28 mouse cellular contexts compared by ENCODE assay signal in the genomic region with DNA sequence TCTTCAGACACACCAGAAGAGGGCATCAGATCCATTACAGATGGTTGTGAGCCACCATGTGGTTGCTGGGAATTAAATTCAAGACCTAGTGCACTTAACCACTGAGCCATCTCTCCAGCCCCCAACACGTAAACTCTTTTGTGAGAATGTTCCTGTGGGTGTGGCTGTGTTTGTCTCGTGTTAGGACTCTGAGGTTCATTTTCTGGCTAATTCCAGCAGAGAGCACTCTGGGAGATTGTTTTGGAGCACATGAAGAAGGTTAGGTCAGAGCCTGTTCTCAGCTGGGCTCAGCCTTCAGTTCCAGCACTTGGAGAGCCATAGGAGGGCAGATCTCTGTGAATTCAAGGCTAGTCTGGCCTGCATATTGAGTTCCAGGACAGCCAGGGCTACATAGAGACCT. TPM values are rescaled to one million over a fixed set of nuclear protein-coding genes. Genes with fewer than 3 reads are reported as not detected.
A peak's percentile ranks its signal among the peaks of the same experiment; 100 is the strongest.
DNase-seq lines count a peak whose midpoint lies in the region; ATAC-seq and TF ChIP-seq lines count a peak whose summit lies in the region.
"Had no signal": no experiment of that assay in that cellular context is flagged by ENCODE, and none has a peak within 500 bp of the region (broad histone marks: within the 10 kb centered on the region; RNA-seq: fewer than 3 reads in every experiment).

No protein-coding gene starts in this region.

- H3K9ac ChIP-seq in intestine, postnatal 0 days (ENCODE audit: low read depth, low read length), result no peak overlapping the region
- no peak overlapping the region for H3K9ac ChIP-seq in intestine, embryonic 15.5 days
- no peak overlapping the region for H3K9ac ChIP-seq in lung, postnatal 0 days (replicated peaks; ENCODE audit: low read depth)
- H3K9ac ChIP-seq: embryonic facial prominence, embryonic 13.5 days; forebrain, embryonic 13.5 days; heart, embryonic 15.5 days; hindbrain, embryonic 14.5 days; limb, embryonic 12.5 days; lung, embryonic 15.5 days had no signal

- TF ChIP-seq EP300 in lung, postnatal 0 days (IDR thresholded peaks at IDR 0.05), result no peak

- no peak overlapping the region for H3K4me2 ChIP-seq in intestine, postnatal 0 days (replicated peaks; ENCODE audit: low read depth)
- H3K4me2 ChIP-seq in intestine, embryonic 15.5 days (replicated peaks), result no peak overlapping the region
- H3K4me2 ChIP-seq in lung, postnatal 0 days (replicated peaks; ENCODE audit: low read depth, low read length), result no peak overlapping the region
- H3K4me2 ChIP-seq: embryonic facial prominence, embryonic 13.5 days; forebrain, embryonic 13.5 days; heart, embryonic 15.5 days; hindbrain, embryonic 14.5 days; limb, embryonic 12.5 days; liver, embryonic 13.5 days; lung, embryonic 15.5 days had no signal

- H3K27ac ChIP-seq in intestine, postnatal 0 days (ENCODE audit: low read depth, low read length), result no peak overlapping the region
- H3K27ac ChIP-seq in intestine, embryonic 15.5 days, result no peak overlapping the region
- H3K27ac ChIP-seq in lung, postnatal 0 days (ENCODE audit: low read length), result no peak overlapping the region
- no peak overlapping the region for H3K27ac ChIP-seq in limb, embryonic 10.5 days
- no peak overlapping the region for H3K27ac ChIP-seq in forebrain, embryonic 10.5 days
- H3K27ac ChIP-seq: embryonic facial prominence, embryonic 13.5 days; forebrain, embryonic 13.5 days; heart, embryonic 15.5 days; hindbrain, embryonic 14.5 days; limb, embryonic 12.5 days; lung, embryonic 15.5 days; macrophage had no signal

- WGBS in intestine, postnatal 0 days, result 40% methylated on average over 2 of the region's 2 CpGs
- WGBS in intestine, embryonic 15.5 days, result 55% methylated on average over 2 of the region's 2 CpGs
- WGBS in lung, postnatal 0 days, result 25% methylated on average over 2 of the region's 2 CpGs
- 52% methylated on average over 2 of the region's 2 CpGs for WGBS in limb, embryonic 10.5 days
- 49% methylated on average over 2 of the region's 2 CpGs for WGBS in forebrain, embryonic 10.5 days

- no peak for ATAC-seq in intestine, postnatal 0 days
- no peak for ATAC-seq in intestine, embryonic 15.5 days
- ATAC-seq in lung, postnatal 0 days, result no peak
- ATAC-seq: activated CD4-positive, CD25-positive, alpha-beta regulatory T cell, adult 4 months; forebrain, embryonic 13.5 days; Patski had no signal

- DNase-seq in lung, postnatal 0 days (ENCODE audit: low spot score), result peak; percentile 47
- DNase-seq in lung, postnatal 10 days, result no peak
- DNase-seq in ES-CJ7 (ENCODE audit: low read depth, low spot score), result peak; percentile 87
- DNase-seq in limb, embryonic 10.5 days (ENCODE audit: low spot score), result peak; percentile 27
- DNase-seq in forebrain, embryonic 10.5 days (ENCODE audit: extremely low spot score, low spot score), result no peak
- DNase-seq: adrenal gland, adult 8-10 months; cerebellum, adult 18-20 months; cerebellum, postnatal 25 days; embryo, embryonic 11 days; gastrocnemius, postnatal 10 days; heart, adult 18-20 months; heart, postnatal 36 days; kidney, postnatal 36 days; liver, embryonic 13.5 days; right cerebral cortex, postnatal 14 days; spleen, adult 18-20 months had no signal

- peaks cover 7% of the 10 kb centered on the region; the same call in 1 of the 2 replicates for H3K4me1 ChIP-seq in intestine, postnatal 0 days (replicated peaks; ENCODE audit: control insufficient read depth, insufficient read depth, low read length)
- peaks cover 26% of the 10 kb centered on the region for H3K4me1 ChIP-seq in intestine, embryonic 15.5 days (replicated peaks)
- H3K4me1 ChIP-seq in lung, postnatal 0 days (ENCODE audit: insufficient read depth, low read depth, low read length), result peaks cover 10% of the 10 kb centered on the region; the same call in 1 of the 2 replicates
- peaks cover 42% of the 10 kb centered on the region for H3K4me1 ChIP-seq in limb, embryonic 10.5 days
- peaks cover 44% of the 10 kb centered on the region for H3K4me1 ChIP-seq in forebrain, embryonic 10.5 days

- no peaks in the 10 kb centered on the region for H3K9me3 ChIP-seq in intestine, postnatal 0 days (ENCODE audit: control insufficient read depth)
- H3K9me3 ChIP-seq in intestine, embryonic 15.5 days, result no peaks in the 10 kb centered on the region
- no peaks in the 10 kb centered on the region for H3K9me3 ChIP-seq in lung, postnatal 0 days (ENCODE audit: low read length)
- H3K9me3 ChIP-seq in limb, embryonic 10.5 days (replicated peaks), result no peaks in the 10 kb centered on the region
- H3K9me3 ChIP-seq in forebrain, embryonic 10.5 days, result no peaks in the 10 kb centered on the region
- H3K9me3 ChIP-seq: embryonic facial prominence, embryonic 13.5 days; forebrain, embryonic 13.5 days; heart, embryonic 15.5 days; limb, embryonic 12.5 days; liver, embryonic 13.5 days; lung, embryonic 15.5 days had no signal

- no peak overlapping the region for H3K4me3 ChIP-seq in intestine, postnatal 0 days (ENCODE audit: low read depth, low read length)
- H3K4me3 ChIP-seq in intestine, embryonic 15.5 days (replicated peaks), result no peak overlapping the region
- H3K4me3 ChIP-seq in lung, postnatal 0 days (ENCODE audit: low read depth, low read length), result no peak overlapping the region
- no peak overlapping the region for H3K4me3 ChIP-seq in limb, embryonic 10.5 days
- H3K4me3 ChIP-seq in forebrain, embryonic 10.5 days, result no peak overlapping the region
- H3K4me3 ChIP-seq: embryonic facial prominence, embryonic 13.5 days; erythroblast, embryonic 14.5 days; forebrain, embryonic 13.5 days; heart, embryonic 15.5 days; limb, embryonic 12.5 days; liver, embryonic 13.5 days; lung, embryonic 15.5 days had no signal

- no peaks in the 10 kb centered on the region for H3K36me3 ChIP-seq in intestine, postnatal 0 days (ENCODE audit: control insufficient read depth, insufficient read depth)
- H3K36me3 ChIP-seq in intestine, embryonic 15.5 days, result no peaks in the 10 kb centered on the region
- no peaks in the 10 kb centered on the region for H3K36me3 ChIP-seq in lung, postnatal 0 days (ENCODE audit: insufficient read depth, low read length)
- H3K36me3 ChIP-seq in limb, embryonic 10.5 days, result no peaks in the 10 kb centered on the region
- no peaks in the 10 kb centered on the region for H3K36me3 ChIP-seq in forebrain, embryonic 10.5 days (replicated peaks)
- H3K36me3 ChIP-seq: embryonic facial prominence, embryonic 13.5 days; heart, embryonic 15.5 days; limb, embryonic 12.5 days; lung, embryonic 15.5 days had no signal

- TF ChIP-seq CTCF in intestine, postnatal 0 days (IDR thresholded peaks at IDR 0.05; ENCODE audit: low read depth), result 0 out of 2 replicates have a peak, but pooled peaks have one; percentile 26
- TF ChIP-seq CTCF in lung, postnatal 0 days (IDR thresholded peaks at IDR 0.05), result peak; percentile 48

- no peaks in the 10 kb centered on the region for H3K27me3 ChIP-seq in intestine, postnatal 0 days (replicated peaks; ENCODE audit: control insufficient read depth, insufficient read depth, low read length)
- H3K27me3 ChIP-seq in intestine, embryonic 15.5 days (replicated peaks), result no peaks in the 10 kb centered on the region
- H3K27me3 ChIP-seq in lung, postnatal 0 days (replicated peaks; ENCODE audit: insufficient read depth, low read length), result no peaks in the 10 kb centered on the region
- H3K27me3 ChIP-seq in limb, embryonic 10.5 days (ENCODE audit: low read depth, poor library complexity, severe bottlenecking), result no peaks in the 10 kb centered on the region
- H3K27me3 ChIP-seq in forebrain, embryonic 10.5 days (ENCODE audit: poor library complexity, severe bottlenecking), result peaks cover 19% of the 10 kb centered on the region
- H3K27me3 ChIP-seq: embryonic facial prominence, embryonic 13.5 days; forebrain, embryonic 13.5 days; heart, embryonic 15.5 days; limb, embryonic 12.5 days; liver, embryonic 13.5 days; lung, embryonic 15.5 days; Patski had no signal

RNA-seq across cellular contexts. Expression of a gene that starts 9.1 kb away (rescaled TPM):
- 33.2 and 35.0 TPM in 2 replicates for polyA plus RNA-seq in intestine, postnatal 0 days (2015; fragmentation: Nextera tagmentation; extraction: Ambion mirVana)
- 29.5 and 31.5 TPM in 2 replicates for polyA plus RNA-seq in intestine, embryonic 15.5 days (2015; fragmentation: Nextera tagmentation; extraction: Ambion mirVana)
- 43.4 and 44.4 TPM in 2 replicates for polyA plus RNA-seq in lung, postnatal 0 days (2015; fragmentation: Nextera tagmentation; extraction: Ambion mirVana)
- polyA plus RNA-seq in limb, embryonic 10.5 days (2016; fragmentation: Nextera tagmentation; extraction: Ambion mirVana), result 27.7 and 28.6 TPM in 2 replicates
- 10.8 and 13.2 TPM in 2 replicates for polyA plus RNA-seq in forebrain, embryonic 10.5 days (2016; fragmentation: Nextera tagmentation; extraction: Ambion mirVana)

RNA-seq across cellular contexts. Expression of a gene that starts 9.2 kb away (rescaled TPM):
- 197 and 213 TPM in 2 replicates for polyA plus RNA-seq in intestine, postnatal 0 days (2015; fragmentation: Nextera tagmentation; extraction: Ambion mirVana)
- polyA plus RNA-seq in intestine, embryonic 15.5 days (2015; fragmentation: Nextera tagmentation; extraction: Ambion mirVana), result 189 and 205 TPM in 2 replicates
- polyA plus RNA-seq in lung, postnatal 0 days (2015; fragmentation: Nextera tagmentation; extraction: Ambion mirVana), result 405 and 426 TPM in 2 replicates
- polyA plus RNA-seq in limb, embryonic 10.5 days (2016; fragmentation: Nextera tagmentation; extraction: Ambion mirVana), result 111 and 137 TPM in 2 replicates
- polyA plus RNA-seq in forebrain, embryonic 10.5 days (2016; fragmentation: Nextera tagmentation; extraction: Ambion mirVana), result 117 and 122 TPM in 2 replicates

RNA-seq across cellular contexts. Expression of a gene that starts 18.6 kb away (rescaled TPM):
- polyA plus RNA-seq in intestine, postnatal 0 days (2015; fragmentation: Nextera tagmentation; extraction: Ambion mirVana), result 39.5 and 54.4 TPM in 2 replicates
- 3.9 and 4.2 TPM in 2 replicates for polyA plus RNA-seq in intestine, embryonic 15.5 days (2015; fragmentation: Nextera tagmentation; extraction: Ambion mirVana)
- 21.8 and 21.9 TPM in 2 replicates for polyA plus RNA-seq in lung, postnatal 0 days (2015; fragmentation: Nextera tagmentation; extraction: Ambion mirVana)
- 0.55 and 0.90 TPM in 2 replicates for polyA plus RNA-seq in limb, embryonic 10.5 days (2016; fragmentation: Nextera tagmentation; extraction: Ambion mirVana)
- polyA plus RNA-seq in forebrain, embryonic 10.5 days (2016; fragmentation: Nextera tagmentation; extraction: Ambion mirVana), result 0.79 and 1.1 TPM in 2 replicates
- polyA plus RNA-seq: activated CD4-positive, CD25-positive, alpha-beta regulatory T cell, adult 4 months; erythroblast, embryonic 14.5 days; Patski had no signal

RNA-seq across cellular contexts. Expression of a gene that starts 45.6 kb away (rescaled TPM):
- 6.1 and 7.0 TPM in 2 replicates for polyA plus RNA-seq in intestine, postnatal 0 days (2015; fragmentation: Nextera tagmentation; extraction: Ambion mirVana)
- polyA plus RNA-seq in intestine, embryonic 15.5 days (2015; fragmentation: Nextera tagmentation; extraction: Ambion mirVana), result 9.6 and 12.5 TPM in 2 replicates
- 6.9 and 9.0 TPM in 2 replicates for polyA plus RNA-seq in lung, postnatal 0 days (2015; fragmentation: Nextera tagmentation; extraction: Ambion mirVana)
- polyA plus RNA-seq in limb, embryonic 10.5 days (2016; fragmentation: Nextera tagmentation; extraction: Ambion mirVana), result 30.2 and 34.1 TPM in 2 replicates
- 22.8 and 25.9 TPM in 2 replicates for polyA plus RNA-seq in forebrain, embryonic 10.5 days (2016; fragmentation: Nextera tagmentation; extraction: Ambion mirVana)

Comparison
In these comparisons a context has a peak if more than half of its experiments do, and no peak if none do; other contexts are left out.
1. DNase-seq: peak in lung, postnatal 0 days (single experiment), ES-CJ7 (single experiment) and limb, embryonic 10.5 days (single experiment); none in lung, postnatal 10 days (single experiment) and forebrain, embryonic 10.5 days (single experiment).